Mouse (Mus musculus) MEL (cell line): ENCODE results near the gene Lrp4. TPM values are rescaled to one million over a fixed set of nuclear protein-coding genes. Genes with fewer than 3 reads are reported as not detected.

Experiments
- DNase-seq: peaks from one replicate; pipeline ENCODE4 v3.0.0; 2011; ENCODE audit warnings: low read depth, low spot score
- H3K27ac ChIP-seq: 2 replicates; pipeline ENCODE4 v1.5.1; 2012; ENCODE audit warnings: low read depth, mild to moderate bottlenecking, control low read depth, low read length, moderate library complexity; ENCODE audit not compliant: control insufficient read depth
- H3K27me3 ChIP-seq, 2 experiments: fragments of 150-350 bp in 1 of 2; sonication (generic) in 1 of 2; 2 replicates each; pipeline ENCODE4 v1.6.1; 2012; ENCODE audit warnings: low read length in 2 of 2, mild to moderate bottlenecking in 2 of 2, improper control_type of control experiment in 1 of 2, moderate library complexity in 1 of 2; ENCODE audit not compliant: insufficient read depth in 2 of 2, control insufficient read depth in 1 of 2
- H3K36me3 ChIP-seq, 2 experiments: 2 replicates each; pipeline ENCODE4 v1.6.1; 2012 to 2014; ENCODE audit warnings: low read length in 2 of 2, improper control_type of control experiment in 1 of 2, inconsistent platforms in 1 of 2, mild to moderate bottlenecking in 1 of 2; ENCODE audit not compliant: insufficient read depth in 2 of 2, control insufficient read depth in 1 of 2
- H3K4me1 ChIP-seq, 2 experiments: fragments of 150-350 bp in 1 of 2; sonication (generic) in 1 of 2; 2 replicates each; pipeline ENCODE4 v1.6.1; 2012; ENCODE audit warnings: low read length in 2 of 2, improper control_type of control experiment in 1 of 2, mild to moderate bottlenecking in 1 of 2; ENCODE audit not compliant: insufficient read depth in 2 of 2, control insufficient read depth in 1 of 2
- H3K4me3 ChIP-seq, 2 experiments: fragments of 150-350 bp in 1 of 2; sonication (generic) in 1 of 2; 2 replicates each; pipeline ENCODE4 v1.5.1; 2012; ENCODE audit warnings: low read depth in 2 of 2, low read length in 2 of 2, mild to moderate bottlenecking in 2 of 2, moderate library complexity in 2 of 2, control low read depth in 1 of 2, improper control_type of control experiment in 1 of 2; ENCODE audit not compliant: control insufficient read depth in 1 of 2, insufficient read depth in 1 of 2
- H3K79me2 ChIP-seq: 2 replicates; pipeline ENCODE4 v1.6.1; 2012; ENCODE audit warnings: mild to moderate bottlenecking, low read length, moderate library complexity; ENCODE audit not compliant: control insufficient read depth, poor library complexity, insufficient read depth
- H3K9ac ChIP-seq: 2 replicates; pipeline ENCODE4 v1.6.1; 2012; ENCODE audit warnings: low read depth, mild to moderate bottlenecking, control low read depth, low read length, moderate library complexity; ENCODE audit not compliant: control insufficient read depth, poor library complexity, severe bottlenecking
- H3K9me3 ChIP-seq: fragments of 150-350 bp; sonication (generic); replicated peaks from 2 replicates; pipeline ENCODE4 v1.6.1; 2012; ENCODE audit warnings: mild to moderate bottlenecking, low read length, improper control_type of control experiment, moderate library complexity; ENCODE audit not compliant: insufficient read depth
- BHLHE40 ChIP-seq: IDR thresholded peaks from 2 replicates; pipeline ENCODE4 v1.6.1; 2012; ENCODE audit warnings: low read depth, mild to moderate bottlenecking, inconsistent platforms, low read length, improper control_type of control experiment, borderline replicate concordance
- CHD1 ChIP-seq: IDR thresholded peaks from 2 replicates; pipeline ENCODE4 v1.6.1; 2012; ENCODE audit warnings: low read depth, mild to moderate bottlenecking, inconsistent platforms, low read length, improper control_type of control experiment
- CTCF ChIP-seq, 3 experiments: IDR thresholded peaks in 2 of 3; conservative IDR thresholded peaks in 1 of 3; 2 replicates each; pipeline ENCODE4 v1.5.1; 2011 to 2012; ENCODE audit warnings: low read length in 3 of 3, low read depth in 2 of 3, mild to moderate bottlenecking in 2 of 3, improper control_type of control experiment in 1 of 3, inconsistent platforms in 1 of 3, mixed read lengths in 1 of 3, moderate library complexity in 1 of 3; ENCODE audit not compliant: control insufficient read depth in 1 of 3, insufficient read depth in 1 of 3, poor library complexity in 1 of 3, severe bottlenecking in 1 of 3
- E2F4 ChIP-seq: IDR thresholded peaks from 2 replicates; pipeline ENCODE4 v1.6.1; 2011; ENCODE audit warnings: low read depth, low read length, improper control_type of control experiment, borderline replicate concordance
- ELF1 ChIP-seq: IDR thresholded peaks from 2 replicates; pipeline ENCODE4 v1.6.1; 2014; ENCODE audit warnings: low read depth, mild to moderate bottlenecking, inconsistent platforms, low read length, improper control_type of control experiment, moderate library complexity
- EP300 ChIP-seq, 2 experiments: IDR thresholded peaks; 2 replicates each; pipeline ENCODE4 v1.6.1; 2011; ENCODE audit warnings: improper control_type of control experiment in 2 of 2, low read length in 2 of 2, low read depth in 1 of 2, mild to moderate bottlenecking in 1 of 2
- ETS1 ChIP-seq: IDR thresholded peaks from 2 replicates; pipeline ENCODE4 v1.6.1; 2012; ENCODE audit warnings: low read depth, mild to moderate bottlenecking, inconsistent platforms, low read length, improper control_type of control experiment, moderate library complexity
- GABPA ChIP-seq: IDR thresholded peaks from 2 replicates; pipeline ENCODE4 v1.6.1; 2012; ENCODE audit warnings: low read depth, mild to moderate bottlenecking, inconsistent platforms, low read length, improper control_type of control experiment, moderate library complexity
- GATA1 ChIP-seq: IDR thresholded peaks from 2 replicates; pipeline ENCODE4 v1.6.1; 2011; ENCODE audit warnings: low read depth, low read length, improper control_type of control experiment
- HCFC1 ChIP-seq: IDR thresholded peaks from 2 replicates; pipeline ENCODE4 v1.6.1; 2012; ENCODE audit warnings: low read depth, mild to moderate bottlenecking, inconsistent platforms, low read length, improper control_type of control experiment, moderate library complexity
- MAFK ChIP-seq: IDR thresholded peaks from 2 replicates; pipeline ENCODE4 v1.6.1; 2011; ENCODE audit warnings: low read depth, mild to moderate bottlenecking, low read length, improper control_type of control experiment, borderline replicate concordance
- MAX ChIP-seq: IDR thresholded peaks from 2 replicates; pipeline ENCODE4 v1.6.1; 2011; ENCODE audit warnings: low read length, improper control_type of control experiment
- MEF2A ChIP-seq: IDR thresholded peaks from 2 replicates; pipeline ENCODE4 v1.6.1; 2014; ENCODE audit warnings: low read depth, mild to moderate bottlenecking, inconsistent platforms, low read length, improper control_type of control experiment; ENCODE audit not compliant: poor library complexity, insufficient replicate concordance, severe bottlenecking; ENCODE audit errors: extremely low read depth
- MYB ChIP-seq: IDR thresholded peaks from 2 replicates; pipeline ENCODE4 v1.6.1; 2011; ENCODE audit warnings: mild to moderate bottlenecking, low read depth, low read length, improper control_type of control experiment
- MYC ChIP-seq: IDR thresholded peaks from 2 replicates; pipeline ENCODE4 v1.6.1; 2011; ENCODE audit warnings: low read depth, mild to moderate bottlenecking, low read length, improper control_type of control experiment, moderate library complexity
- NELFE ChIP-seq: IDR thresholded peaks from 2 replicates; pipeline ENCODE4 v1.6.1; 2011; ENCODE audit warnings: low read depth, low read length, improper control_type of control experiment
- NRF1 ChIP-seq: IDR thresholded peaks from 2 replicates; pipeline ENCODE4 v1.6.1; 2014; ENCODE audit warnings: low read depth, mild to moderate bottlenecking, inconsistent platforms, low read length, improper control_type of control experiment, moderate library complexity; ENCODE audit not compliant: poor library complexity, insufficient read depth, severe bottlenecking
- POLR2A ChIP-seq, 2 experiments: IDR thresholded peaks; 2 replicates each; pipeline ENCODE4 v1.6.1; 2011 to 2012; ENCODE audit warnings: low read length in 2 of 2, mild to moderate bottlenecking in 2 of 2, control low read depth in 1 of 2, improper control_type of control experiment in 1 of 2, low read depth in 1 of 2, moderate library complexity in 1 of 2; ENCODE audit not compliant: control insufficient read depth in 1 of 2, insufficient read depth in 1 of 2, poor library complexity in 1 of 2
- RAD21 ChIP-seq: IDR thresholded peaks from 2 replicates; pipeline ENCODE4 v1.6.1; 2011; ENCODE audit warnings: mild to moderate bottlenecking, low read depth, low read length, improper control_type of control experiment
- RCOR1 ChIP-seq: IDR thresholded peaks from 2 replicates; pipeline ENCODE4 v1.6.1; 2012; ENCODE audit warnings: low read depth, mild to moderate bottlenecking, inconsistent platforms, low read length, improper control_type of control experiment
- SIN3A ChIP-seq: IDR thresholded peaks from 2 replicates; pipeline ENCODE4 v1.6.1; 2012; ENCODE audit warnings: low read length, improper control_type of control experiment, inconsistent platforms
- SMC3 ChIP-seq: IDR thresholded peaks from 2 replicates; pipeline ENCODE4 v1.6.1; 2011; ENCODE audit warnings: low read depth, low read length, improper control_type of control experiment
- TBP ChIP-seq: IDR thresholded peaks from 2 replicates; pipeline ENCODE4 v1.8.0; 2011; ENCODE audit warnings: low read depth, low read length, improper control_type of control experiment
- TCF12 ChIP-seq: IDR thresholded peaks from 2 replicates; pipeline ENCODE4 v1.6.1; 2014; ENCODE audit warnings: low read depth, mild to moderate bottlenecking, inconsistent platforms, low read length, improper control_type of control experiment, moderate library complexity
- USF1 ChIP-seq: IDR thresholded peaks from 2 replicates; pipeline ENCODE4 v1.6.1; 2014; ENCODE audit warnings: low read depth, mild to moderate bottlenecking, inconsistent platforms, low read length, improper control_type of control experiment, moderate library complexity
- USF2 ChIP-seq, 2 experiments: IDR thresholded peaks; 2 replicates each; pipeline ENCODE4 v1.6.1; 2011 to 2012; ENCODE audit warnings: improper control_type of control experiment in 2 of 2, low read length in 2 of 2, borderline replicate concordance in 1 of 2, inconsistent platforms in 1 of 2, low read depth in 1 of 2, mild to moderate bottlenecking in 1 of 2; ENCODE audit not compliant: insufficient read depth in 1 of 2
- ZC3H11A ChIP-seq: IDR thresholded peaks from 2 replicates; pipeline ENCODE4 v1.6.1; 2012; ENCODE audit warnings: low read depth, mild to moderate bottlenecking, inconsistent platforms, low read length, improper control_type of control experiment
- ZMIZ1 ChIP-seq: IDR thresholded peaks from 2 replicates; pipeline ENCODE4 v1.6.1; 2012; ENCODE audit warnings: low read depth, mild to moderate bottlenecking, inconsistent platforms, low read length, improper control_type of control experiment, moderate library complexity
- ZNF384 ChIP-seq: IDR thresholded peaks from 2 replicates; pipeline ENCODE4 v1.6.1; 2012; ENCODE audit warnings: low read depth, mild to moderate bottlenecking, inconsistent platforms, low read length, improper control_type of control experiment
- polyA plus RNA-seq, 2 experiments: library from polyadenylated mRNA; stranded (reverse) in 1 of 2; unstranded in 1 of 2; fragments of >175 nt in 1 of 2; fragments of >200 nt in 1 of 2; gene quantifications; 2 replicates each; pipeline versions ENCODE4 v1.2.1 to v1.2.4; 2012; ENCODE audit warnings: low replicate concordance in 2 of 2, low read depth in 1 of 2; ENCODE audit not compliant: insufficient read length in 2 of 2, insufficient read depth in 1 of 2, missing spikeins in 1 of 2
- total RNA-seq: library from RNA; depleted of rRNA; stranded (reverse); fragments of 300-350 nt; gene quantifications from 2 replicates; pipeline ENCODE4 v1.2.3, GENCODE M21; 2012

Gene Lrp4
- total and polyA plus RNA-seq, 3 experiments, result 1.1 to 2.8 TPM; not detected in 1

GRCm38 (mm10) chr2:91413811-91414210 is 43.5 kb upstream of the Lrp4 start:
- Histone ChIP-seq H3K4me3 (no peak overlapping the region), H3K27me3 (no peaks in the 10 kb centered on the region), H3K9me3 (no peaks in the 10 kb centered on the region), H3K36me3 (no peaks in the 10 kb centered on the region), H3K9ac (no peak overlapping the region), H3K79me2 (no peaks in the 10 kb centered on the region)
- TF ChIP-seq ELF1 (no peak), E2F4 (no peak), ZNF384 (no peak), MAFK (no peak), TBP (no peak), RCOR1 (no peak), MYB (no peak), BHLHE40 (no peak), MEF2A (no peak), CTCF (IDR thresholded peaks at IDR 0.05 in 2 of 3, conservative IDR thresholded peaks at IDR 0.05 in 1 of 3; ENCODE audit: control insufficient read depth in 1 of 3, insufficient read depth in 1 of 3, low read depth in 2 of 3, low read length in 3 of 3, poor library complexity in 1 of 3, severe bottlenecking in 1 of 3) (no peak), NRF1 (no peak), SIN3A (no peak), USF2 (IDR thresholded peaks at IDR 0.05; ENCODE audit: borderline replicate concordance in 1 of 2, insufficient read depth in 1 of 2, low read depth in 1 of 2, low read length in 2 of 2) (no peak), TCF12 (no peak), ZC3H11A (no peak)
- TF ChIP-seq, all 39 proteins: peak for 0
- Histone ChIP-seq H3K27ac (no peak overlapping the region), H3K4me1 (no peaks in the 10 kb centered on the region)
- no peak for DNase-seq

- no peaks in the 10 kb centered on the region for H3K4me1 ChIP-seq
- no peaks in the 10 kb centered on the region for H3K36me3 ChIP-seq
- no peaks in the 10 kb centered on the region for H3K79me2 ChIP-seq
- H3K27me3 ChIP-seq, result no peaks in the 10 kb centered on the region
- H3K27ac ChIP-seq, result no peak overlapping the region
- H3K4me3 ChIP-seq, result no peak overlapping the region
- H3K9me3 ChIP-seq, result no peaks in the 10 kb centered on the region
- H3K9ac ChIP-seq, result no peak overlapping the region
- DNase-seq, result no peak
- TF ChIP-seq ZNF384 (no peak), CHD1 (no peak), RAD21 (no peak), TBP (no peak), USF1 (no peak), MAX (no peak), ETS1 (no peak), MYC (no peak), SMC3 (no peak), EP300 (IDR thresholded peaks at IDR 0.05; ENCODE audit: low read depth in 1 of 2, low read length in 2 of 2) (no peak), TCF12 (no peak), ZMIZ1 (no peak), POLR2A (IDR thresholded peaks at IDR 0.05; ENCODE audit: control insufficient read depth in 1 of 2, insufficient read depth in 1 of 2, low read depth in 1 of 2, low read length in 2 of 2, poor library complexity in 1 of 2) (no peak), NELFE (no peak), GABPA (no peak), HCFC1 (no peak), GATA1 (no peak), NRF1 (no peak), MEF2A (no peak)
- TF ChIP-seq, all 39 proteins: peak for 0
These were observed 35.7 kb upstream of the Lrp4 start for GRCm38 (mm10) chr2:91421641-91422040.
